Mouse (Mus musculus): ENCODE measurements around the gene Rbck1. TPM values are rescaled to one million over a fixed set of nuclear protein-coding genes. Genes with fewer than 3 reads are reported as not detected.

The Rbck1 gene
- total and polyA plus RNA-seq, 2 experiments from 2014 or later: 88.9 to 108 TPM

DNA sequence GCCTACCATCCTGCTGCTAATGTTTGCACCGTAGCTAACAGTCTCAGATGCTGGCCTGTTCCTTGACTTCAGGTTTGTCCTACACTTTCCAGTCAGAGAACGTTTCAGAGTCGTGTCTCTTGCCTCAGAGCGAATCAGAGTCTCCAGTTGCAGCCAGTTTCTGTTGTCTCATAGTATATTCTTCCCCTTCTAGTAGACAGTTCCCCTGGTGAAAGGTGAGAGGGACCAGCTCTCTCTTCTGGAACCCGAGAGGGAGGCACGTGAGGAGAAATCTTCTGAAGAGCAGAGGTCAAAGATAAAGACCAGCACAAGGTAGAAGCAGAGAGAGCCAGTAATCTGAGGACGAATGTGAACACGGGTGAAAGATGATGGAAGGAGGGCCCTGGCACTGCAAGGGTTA lies 44.4 kb downstream of the Rbck1 start:
- H3K4me1 ChIP-seq (ENCODE audit: insufficient read depth): no peaks in the 10 kb centered on the region
- H3K27ac ChIP-seq (ENCODE audit: low read depth, low read length): no peak overlapping the region
- DNase-seq (no peak), ATAC-seq (no peak)
- H3K9me3 ChIP-seq (ENCODE audit: low read length): no peaks in the 10 kb centered on the region
- H3K4me3 ChIP-seq (ENCODE audit: low read depth, low read length): no peak overlapping the region
- no peak overlapping the region for H3K4me2 ChIP-seq (ENCODE audit: low read depth)
- 83% methylated on average over 8 of the region's 8 CpGs for WGBS
- no peak for TF ChIP-seq CTCF (IDR thresholded peaks at IDR 0.05; ENCODE audit: low read depth)
- H3K9ac ChIP-seq: no peak overlapping the region
- H3K27me3 ChIP-seq (ENCODE audit: insufficient read depth, low read length): no peaks in the 10 kb centered on the region
- H3K36me3 ChIP-seq (ENCODE audit: insufficient read depth): peaks cover 27% of the 10 kb centered on the region

DNA sequence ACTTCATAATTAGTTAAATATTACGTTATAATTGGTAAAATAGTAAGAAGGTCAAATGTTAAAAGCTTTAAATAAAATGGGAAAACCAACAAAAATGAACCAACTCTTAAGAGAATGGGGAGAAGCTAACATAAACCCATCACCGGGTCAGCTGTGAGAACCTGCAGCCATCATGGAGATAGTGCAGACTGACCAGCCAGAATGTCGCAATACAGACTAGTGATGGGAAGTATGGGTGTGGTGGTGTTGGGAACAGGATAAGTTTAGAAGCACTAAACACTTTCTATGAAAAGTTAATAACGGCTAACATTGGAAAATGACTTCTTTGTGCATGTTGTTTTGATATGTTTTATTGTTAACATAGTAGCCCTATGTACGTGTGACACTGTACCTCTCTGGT lies 44.9 kb downstream of the Rbck1 start:
- no peak for ATAC-seq
- no peaks in the 10 kb centered on the region for H3K4me1 ChIP-seq (ENCODE audit: insufficient read depth)
- H3K27me3 ChIP-seq (ENCODE audit: insufficient read depth, low read length): no peaks in the 10 kb centered on the region
- no peak overlapping the region for H3K4me2 ChIP-seq (ENCODE audit: low read depth)
- no peak overlapping the region for H3K27ac ChIP-seq (ENCODE audit: low read depth, low read length)
- H3K36me3 ChIP-seq (ENCODE audit: insufficient read depth): peaks cover 32% of the 10 kb centered on the region
- H3K9ac ChIP-seq: no peak overlapping the region
- 90% methylated on average over 5 of the region's 5 CpGs for WGBS
- TF ChIP-seq CTCF (IDR thresholded peaks at IDR 0.05; ENCODE audit: low read depth): no peak
- no peaks in the 10 kb centered on the region for H3K9me3 ChIP-seq (ENCODE audit: low read length)
- no peak overlapping the region for H3K4me3 ChIP-seq (ENCODE audit: low read depth, low read length)
- DNase-seq: no peak

DNA sequence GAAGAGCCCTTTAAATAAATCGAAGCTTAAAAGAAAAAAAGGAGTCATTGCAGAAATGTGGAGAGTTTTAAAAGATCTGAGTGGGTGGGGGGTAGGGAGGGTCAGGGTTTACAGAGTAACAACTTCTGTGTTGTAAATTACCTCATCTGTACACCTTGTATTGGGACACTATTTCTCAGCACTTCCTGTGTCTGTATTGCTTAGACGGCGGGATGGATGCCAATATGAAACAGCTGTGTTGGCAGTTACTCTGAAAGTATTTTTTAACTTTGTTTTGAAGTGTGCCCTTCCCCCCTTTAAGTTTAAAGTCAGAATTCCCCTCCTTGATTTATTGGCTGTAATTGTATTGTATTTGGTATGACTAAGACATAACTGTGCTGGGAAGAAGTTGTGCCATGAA lies 51.0 kb downstream of the Rbck1 start:
- ATAC-seq (no peak), DNase-seq (no peak)
- TF ChIP-seq CTCF (IDR thresholded peaks at IDR 0.05; ENCODE audit: low read depth): no peak
- no peaks in the 10 kb centered on the region for H3K27me3 ChIP-seq (ENCODE audit: insufficient read depth, low read length)
- H3K9ac ChIP-seq: no peak overlapping the region
- no peaks in the 10 kb centered on the region for H3K9me3 ChIP-seq (ENCODE audit: low read length)
- 85% methylated on average over 3 of the region's 3 CpGs for WGBS
- no peak overlapping the region for H3K27ac ChIP-seq (ENCODE audit: low read depth, low read length)
- no peaks in the 10 kb centered on the region for H3K4me1 ChIP-seq (ENCODE audit: insufficient read depth)
- H3K4me2 ChIP-seq (ENCODE audit: low read depth): no peak overlapping the region
- no peak overlapping the region for H3K4me3 ChIP-seq (ENCODE audit: low read depth, low read length)
- peaks cover 57% of the 10 kb centered on the region for H3K36me3 ChIP-seq (ENCODE audit: insufficient read depth)

DNA sequence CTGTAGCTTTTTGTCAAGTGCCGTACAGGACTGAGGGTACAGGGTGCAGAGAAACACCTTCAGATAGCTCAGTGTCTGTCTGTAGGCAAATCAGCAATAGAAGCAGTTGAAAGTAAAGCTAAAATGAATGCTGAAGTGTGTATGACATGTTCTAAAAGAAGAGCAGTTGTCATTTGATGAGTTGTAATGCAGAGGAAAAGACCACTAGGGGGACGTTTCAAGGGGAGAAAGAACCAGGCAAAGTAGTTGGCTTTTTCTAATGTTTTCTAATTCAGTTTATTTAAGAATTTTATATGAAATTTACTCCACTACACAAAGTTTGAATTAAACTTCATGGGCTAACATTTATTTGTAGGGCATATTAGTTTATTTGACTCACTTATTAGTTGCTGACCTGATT lies 58.8 kb downstream of the Rbck1 start:
- Histone ChIP-seq H3K4me3 (ENCODE audit: low read depth, low read length) (no peak overlapping the region), H3K27me3 (ENCODE audit: insufficient read depth, low read length) (no peaks in the 10 kb centered on the region), H3K36me3 (ENCODE audit: insufficient read depth) (peaks cover 55% of the 10 kb centered on the region), H3K27ac (ENCODE audit: low read depth, low read length) (no peak overlapping the region), H3K4me2 (ENCODE audit: low read depth) (no peak overlapping the region), H3K4me1 (ENCODE audit: insufficient read depth) (no peaks in the 10 kb centered on the region), H3K9ac (no peak overlapping the region), H3K9me3 (ENCODE audit: low read length) (no peaks in the 10 kb centered on the region)
- peak; percentile 49 for TF ChIP-seq CTCF (IDR thresholded peaks at IDR 0.05; ENCODE audit: low read depth)
- ATAC-seq: no peak
- 81% methylated on average over 2 of the region's 2 CpGs for whole genome bisulfite sequencing
- DNase-seq: no peak

Other genes starting within 250 kb of the Rbck1 start
- 18.4 and 27.3 TPM in 2 replicates for gene Srxn1, start 227.1 kb downstream of the Rbck1 start, total RNA-seq (2014; rRNA removed)
- 11.9 and 16.4 TPM in 2 replicates for gene Srxn1, start 227.1 kb downstream of the Rbck1 start, polyA plus RNA-seq (2015; fragmentation: Nextera tagmentation; extraction: Ambion mirVana)
- 1.6 TPM in 1 of 2 replicates, not detected in the other for gene Tcf15, start 189.1 kb downstream of the Rbck1 start, total RNA-seq (2014; rRNA removed)
- gene Tcf15, start 189.1 kb downstream of the Rbck1 start, polyA plus RNA-seq (2015; fragmentation: Nextera tagmentation; extraction: Ambion mirVana): 0.69 and 1.1 TPM in 2 replicates
- 193 and 219 TPM in 2 replicates for gene Csnk2a1, start 105.8 kb downstream of the Rbck1 start, total RNA-seq (2014; rRNA removed)
- gene Csnk2a1, start 105.8 kb downstream of the Rbck1 start, polyA plus RNA-seq (2015; fragmentation: Nextera tagmentation; extraction: Ambion mirVana): 98.1 and 112 TPM in 2 replicates
- gene Tbc1d20, start 38.8 kb downstream of the Rbck1 start, total RNA-seq (2014; rRNA removed): 40.2 and 51.8 TPM in 2 replicates
- 24.4 and 27.2 TPM in 2 replicates for gene Tbc1d20, start 38.8 kb downstream of the Rbck1 start, polyA plus RNA-seq (2015; fragmentation: Nextera tagmentation; extraction: Ambion mirVana)
- gene Trib3, start 11.4 kb upstream of the Rbck1 start, total RNA-seq (2014; rRNA removed): 2.0 and 2.2 TPM in 2 replicates
- 1.3 and 1.4 TPM in 2 replicates for gene Trib3, start 11.4 kb upstream of the Rbck1 start, polyA plus RNA-seq (2015; fragmentation: Nextera tagmentation; extraction: Ambion mirVana)
- 30.9 and 43.7 TPM in 2 replicates for gene Nrsn2, start 44.0 kb upstream of the Rbck1 start, total RNA-seq (2014; rRNA removed)
- gene Nrsn2, start 44.0 kb upstream of the Rbck1 start, polyA plus RNA-seq (2015; fragmentation: Nextera tagmentation; extraction: Ambion mirVana): 32.0 and 52.1 TPM in 2 replicates
- 47.1 and 47.8 TPM in 2 replicates for gene Sox12, start 65.4 kb upstream of the Rbck1 start, total RNA-seq (2014; rRNA removed)
- 10.0 and 11.9 TPM in 2 replicates for gene Sox12, start 65.4 kb upstream of the Rbck1 start, polyA plus RNA-seq (2015; fragmentation: Nextera tagmentation; extraction: Ambion mirVana)
- 10.5 and 16.4 TPM in 2 replicates for gene Zcchc3, start 82.4 kb upstream of the Rbck1 start, total RNA-seq (2014; rRNA removed)
- 13.5 and 15.4 TPM in 2 replicates for gene Zcchc3, start 82.4 kb upstream of the Rbck1 start, polyA plus RNA-seq (2015; fragmentation: Nextera tagmentation; extraction: Ambion mirVana)
- 2.3 and 5.0 TPM in 2 replicates for gene 6820408C15Rik, start 82.9 kb upstream of the Rbck1 start, total RNA-seq (2014; rRNA removed)
- gene 6820408C15Rik, start 82.9 kb upstream of the Rbck1 start, polyA plus RNA-seq (2015; fragmentation: Nextera tagmentation; extraction: Ambion mirVana): 5.6 and 6.4 TPM in 2 replicates
- gene Defb23, start 132.0 kb upstream of the Rbck1 start, total RNA-seq (2014; rRNA removed): not detected in 2 replicates
- gene Defb23, start 132.0 kb upstream of the Rbck1 start, polyA plus RNA-seq (2015; fragmentation: Nextera tagmentation; extraction: Ambion mirVana): not detected in 2 replicates
- gene Defb20, start 144.4 kb upstream of the Rbck1 start, total RNA-seq (2014; rRNA removed): not detected in 2 replicates
- gene Defb20, start 144.4 kb upstream of the Rbck1 start, polyA plus RNA-seq (2015; fragmentation: Nextera tagmentation; extraction: Ambion mirVana): not detected in 2 replicates
- not detected in 2 replicates for gene Defb22, start 157.5 kb upstream of the Rbck1 start, total RNA-seq (2014; rRNA removed)
- gene Defb22, start 157.5 kb upstream of the Rbck1 start, polyA plus RNA-seq (2015; fragmentation: Nextera tagmentation; extraction: Ambion mirVana): not detected in 2 replicates
- not detected in 2 replicates for gene Defb26, start 179.0 kb upstream of the Rbck1 start, total RNA-seq (2014; rRNA removed)
- gene Defb26, start 179.0 kb upstream of the Rbck1 start, polyA plus RNA-seq (2015; fragmentation: Nextera tagmentation; extraction: Ambion mirVana): not detected in 2 replicates
- gene Defb28, start 185.6 kb upstream of the Rbck1 start, total RNA-seq (2014; rRNA removed): not detected in 2 replicates
- gene Defb28, start 185.6 kb upstream of the Rbck1 start, polyA plus RNA-seq (2015; fragmentation: Nextera tagmentation; extraction: Ambion mirVana): not detected in 2 replicates
- gene Defb29, start 207.4 kb upstream of the Rbck1 start, total RNA-seq (2014; rRNA removed): not detected in 2 replicates
- gene Defb29, start 207.4 kb upstream of the Rbck1 start, polyA plus RNA-seq (2015; fragmentation: Nextera tagmentation; extraction: Ambion mirVana): not detected in 2 replicates
- not detected in 2 replicates for gene Gm17416, start 236.7 kb upstream of the Rbck1 start, total RNA-seq (2014; rRNA removed)
- gene Gm17416, start 236.7 kb upstream of the Rbck1 start, polyA plus RNA-seq (2015; fragmentation: Nextera tagmentation; extraction: Ambion mirVana): not detected in 2 replicates
- gene Defb21, start 240.1 kb upstream of the Rbck1 start, total RNA-seq (2014; rRNA removed): not detected in 2 replicates
- gene Defb21, start 240.1 kb upstream of the Rbck1 start, polyA plus RNA-seq (2015; fragmentation: Nextera tagmentation; extraction: Ambion mirVana): not detected in 2 replicates
- not detected in 2 replicates for gene Defb19, start 247.7 kb upstream of the Rbck1 start, total RNA-seq (2014; rRNA removed)
- not detected in 2 replicates for gene Defb19, start 247.7 kb upstream of the Rbck1 start, polyA plus RNA-seq (2015; fragmentation: Nextera tagmentation; extraction: Ambion mirVana)